Mouse (Mus musculus) T-helper 1 cell (primary cell): Measurements from ENCODE around the gene Ank3.

Experiments
- in situ Hi-C: fragments of 300-600 bp; cut with MboI, MseI; formaldehyde crosslinking; loops from one replicate; pipeline ENCODE4 v1.15.1; 2025; ENCODE audit warnings: high pct_unique_total_duplicates

Ank3 gene

DNA sequence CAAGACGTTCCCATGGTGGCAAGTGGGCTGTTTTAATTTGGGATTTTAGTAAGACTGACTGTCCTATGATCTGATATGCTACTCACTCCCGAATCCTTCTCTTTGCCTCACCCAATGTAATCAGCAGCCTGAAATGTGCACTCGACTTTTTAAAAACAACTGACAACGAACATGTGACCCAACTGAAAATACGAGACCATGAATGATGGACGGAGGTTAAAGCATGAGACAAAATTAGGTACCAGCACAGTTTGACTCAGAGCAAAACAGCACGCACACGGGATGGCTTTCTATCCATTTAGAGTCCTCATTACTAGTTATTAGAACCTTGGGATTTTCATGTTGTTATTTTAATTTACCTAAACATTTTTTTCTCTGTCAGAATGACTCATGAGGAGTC is 171.2 kb downstream of the Ank3 start:
- in situ Hi-C loops, result loop anchor here (5.0 kb wide), 1 partner anchor 98 kb away; no protein-coding TSS in a partner anchor

DNA sequence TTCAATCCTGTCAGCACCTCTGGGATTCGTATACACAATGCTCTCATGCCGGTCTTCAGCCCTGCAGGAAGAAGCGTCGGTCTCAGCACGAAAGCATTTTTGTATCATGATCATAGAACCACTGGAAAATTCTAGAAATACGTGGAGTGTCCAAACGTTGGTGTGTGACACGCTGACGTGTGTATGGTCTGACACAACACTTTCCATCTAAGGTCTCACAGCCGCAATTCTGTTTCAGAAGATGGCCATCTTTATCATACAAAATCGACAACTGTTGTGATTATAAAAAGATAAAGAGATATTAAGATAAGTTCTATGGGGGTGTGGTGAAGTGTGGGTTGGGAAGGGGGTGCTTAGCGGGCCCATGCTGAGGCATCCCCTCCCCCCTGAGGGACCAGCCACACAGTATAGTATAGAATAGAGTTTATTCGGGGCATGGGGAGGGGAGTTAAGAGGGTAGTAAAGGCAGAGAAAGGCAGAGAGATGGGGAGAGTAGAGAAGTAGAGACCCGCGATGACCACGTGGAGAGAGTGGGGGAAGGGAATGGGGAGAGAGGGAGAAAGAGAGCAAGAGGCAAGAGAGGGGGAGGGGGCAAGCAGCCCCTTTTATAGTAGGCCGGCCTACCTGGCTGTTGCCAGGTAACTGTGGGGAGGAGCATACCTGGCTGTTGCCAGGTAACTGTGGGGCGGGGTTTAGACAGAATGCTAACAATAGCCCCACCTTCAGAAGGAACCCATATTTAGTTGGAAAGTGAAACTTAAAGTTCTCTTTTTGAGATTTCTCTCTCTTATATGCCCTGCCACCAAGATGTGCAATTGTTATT is 172.1 kb downstream of the Ank3 start:
- in situ Hi-C loops, result no loop called here

- in situ Hi-C loops, result no loop called here
Measured at GRCm38 (mm10) chr10:69571422-69571821, 172.8 kb downstream of the Ank3 start.

DNA sequence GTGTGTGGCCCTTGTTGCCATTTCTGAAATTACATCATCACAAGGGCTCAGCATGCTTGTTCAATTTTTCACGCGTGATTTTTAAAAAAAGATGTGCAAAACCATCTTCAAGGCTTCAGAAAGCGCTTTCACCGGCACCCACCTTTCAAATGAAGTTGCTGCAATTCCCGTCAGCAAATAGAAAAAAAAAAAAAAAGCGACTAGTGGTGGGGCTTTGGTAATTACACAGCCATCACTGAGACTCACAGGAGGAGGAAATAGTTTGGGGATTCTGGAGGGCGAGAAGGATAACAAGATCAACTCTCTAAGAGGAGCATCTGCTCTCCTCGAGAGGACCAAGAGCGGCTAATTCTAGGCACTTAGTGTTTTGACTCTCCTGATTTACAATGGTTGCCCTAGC is 173.4 kb downstream of the Ank3 start:
- in situ Hi-C loops, result no loop called here

GRCm38 (mm10) chr10:69573054-69573453 is 174.5 kb downstream of the Ank3 start:
- in situ Hi-C loops, result no loop called here

DNA sequence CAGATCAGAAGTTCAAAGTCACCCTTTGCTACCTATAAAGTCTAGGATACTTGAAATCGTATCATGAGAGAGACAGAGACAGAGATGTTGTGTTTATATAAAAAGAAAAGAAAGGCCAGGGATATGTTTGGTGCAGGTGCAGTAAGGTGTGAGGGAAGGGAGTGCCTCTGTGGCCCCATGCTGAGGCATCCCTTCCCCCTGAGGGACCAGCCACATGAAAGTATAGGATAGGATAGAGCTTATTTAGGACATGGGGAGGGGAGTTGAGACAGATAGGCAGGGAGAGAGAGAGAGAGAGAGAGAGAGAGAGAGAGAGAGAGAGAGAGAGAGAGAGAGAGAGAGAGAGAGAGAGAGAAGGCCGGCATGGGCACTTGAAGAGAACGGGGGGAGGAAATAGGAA is 175.2 kb downstream of the Ank3 start:
- in situ Hi-C loops, result no loop called here

DNA sequence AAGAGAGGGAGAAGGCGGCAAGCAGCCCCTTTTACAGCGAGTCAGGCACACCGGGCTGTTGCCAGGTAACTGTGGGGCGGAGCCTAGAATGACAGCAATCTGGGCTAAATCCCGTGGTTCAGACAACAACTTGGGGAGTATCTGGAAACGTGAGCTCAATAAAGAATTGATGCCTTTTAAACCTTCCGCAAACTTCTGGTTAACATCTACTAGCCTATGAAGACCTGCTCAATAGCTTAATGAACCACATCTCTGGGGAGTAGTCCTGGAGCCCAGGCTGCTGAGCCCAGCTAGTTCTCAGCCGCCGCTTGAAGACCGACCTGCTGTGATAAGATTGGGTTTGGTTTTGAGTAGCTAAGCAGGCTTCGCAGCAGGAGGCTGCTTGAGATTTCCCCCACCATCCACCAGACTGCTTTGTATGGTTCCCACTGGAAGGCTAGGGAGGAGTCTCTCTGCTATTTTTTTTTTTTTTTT is 175.7 kb downstream of the Ank3 start:
- in situ Hi-C loops, result no loop called here

DNA sequence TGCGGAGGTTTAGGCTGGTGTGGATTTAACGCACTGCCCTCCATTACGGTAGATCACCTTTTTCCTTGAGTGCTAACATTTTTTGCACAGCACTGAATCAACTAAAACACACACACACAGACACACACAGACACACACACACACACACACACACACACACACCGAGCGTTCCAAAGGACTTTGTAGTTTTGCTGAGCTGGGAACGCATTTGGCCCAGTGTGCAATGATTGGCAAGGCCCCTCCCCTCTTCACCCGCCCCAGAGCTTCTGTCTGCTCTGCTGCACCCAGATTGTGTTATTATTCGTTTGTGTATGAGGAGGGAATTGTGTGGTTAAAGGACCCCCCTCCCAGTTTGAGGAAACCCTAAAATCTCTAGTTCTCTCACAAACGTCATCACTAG is 176.3 kb downstream of the Ank3 start:
- in situ Hi-C loops, result no loop called here

DNA sequence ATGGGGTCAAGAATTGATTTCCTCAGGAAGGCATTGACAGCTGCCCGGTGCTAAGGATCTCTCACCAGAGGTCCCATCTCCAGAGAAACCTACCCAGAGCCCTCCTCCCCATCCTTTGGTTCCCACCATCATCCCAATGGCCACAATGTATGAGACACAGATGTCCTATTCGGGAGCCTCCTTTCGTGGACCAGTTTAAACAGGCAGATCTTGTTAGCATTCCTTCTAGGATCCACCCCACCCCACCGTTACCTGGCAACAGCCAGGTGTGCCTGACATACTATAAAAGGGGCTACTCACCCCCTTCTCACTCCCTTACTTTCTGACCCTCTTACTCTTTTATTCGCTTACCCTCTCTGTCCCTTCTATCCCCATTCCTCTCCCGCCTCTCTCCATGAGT is 176.9 kb downstream of the Ank3 start:
- in situ Hi-C loops, result no loop called here

DNA sequence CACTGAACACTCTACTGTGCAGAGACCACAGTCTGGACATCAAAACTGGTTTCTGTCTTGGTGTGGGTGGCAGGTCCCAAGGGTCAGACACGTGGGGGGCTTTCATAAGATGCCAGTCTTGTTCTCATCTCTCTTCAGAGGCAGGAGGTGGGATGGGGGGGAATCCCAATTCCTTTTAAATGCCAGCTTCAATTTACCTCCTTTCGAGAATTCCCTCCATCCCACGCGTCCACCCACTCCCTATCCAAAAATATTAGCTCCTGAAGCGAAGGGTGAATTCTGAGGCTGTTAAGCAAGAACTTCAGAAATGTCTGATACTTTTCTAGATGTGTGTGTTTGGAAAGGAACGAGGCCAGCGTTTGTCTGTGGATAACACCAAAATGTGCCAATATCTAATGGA is 177.7 kb downstream of the Ank3 start:
- in situ Hi-C loops, result no loop called here

DNA sequence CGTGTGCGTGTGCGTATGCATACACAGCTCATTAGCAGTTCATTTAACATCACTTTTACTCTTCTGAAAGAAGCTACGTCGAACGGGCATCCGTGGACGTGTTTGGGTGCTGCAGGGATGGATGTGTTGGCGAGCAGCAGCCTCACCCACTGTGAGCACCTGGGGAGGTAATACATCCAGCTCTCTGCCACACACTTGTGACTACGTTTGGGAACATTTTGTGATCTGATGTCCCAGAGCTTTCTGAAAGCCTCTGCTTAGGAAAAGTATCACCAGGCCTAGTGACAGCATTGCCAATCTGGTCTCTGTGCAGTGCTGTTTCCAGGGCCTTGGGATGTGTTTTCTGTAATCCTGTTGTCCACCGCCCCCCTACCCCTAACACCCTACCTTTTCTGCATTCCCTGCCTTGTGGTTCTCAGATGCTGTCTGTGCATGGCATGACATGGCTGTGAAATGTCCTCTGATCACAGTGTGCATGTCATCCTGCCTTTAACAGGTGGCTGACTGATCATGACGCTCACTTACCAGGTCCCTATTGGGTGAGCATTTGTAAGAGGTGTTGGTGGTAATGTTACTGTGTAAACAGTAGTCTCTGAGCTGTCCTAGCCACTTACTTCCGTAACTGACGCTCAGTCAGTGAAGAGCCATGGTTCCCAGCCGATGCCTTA is 178.6 kb downstream of the Ank3 start:
- in situ Hi-C loops, result no loop called here

DNA sequence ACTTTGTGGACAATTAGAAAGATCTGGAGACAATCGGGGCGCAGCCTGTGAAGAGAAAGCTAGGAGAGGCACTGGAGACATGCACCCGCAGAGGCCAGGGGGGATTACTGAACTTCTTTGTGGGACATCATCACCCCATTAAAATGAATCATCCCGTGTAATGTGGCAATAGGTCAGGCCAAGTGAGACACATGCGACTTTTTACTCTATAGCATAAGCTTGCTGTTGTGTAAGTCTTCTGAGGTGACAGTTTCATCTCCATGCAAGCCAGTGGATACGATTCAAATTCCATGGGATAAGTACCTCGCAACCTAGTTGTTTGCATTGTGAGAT is 179.1 kb downstream of the Ank3 start:
- in situ Hi-C loops, result no loop called here

DNA sequence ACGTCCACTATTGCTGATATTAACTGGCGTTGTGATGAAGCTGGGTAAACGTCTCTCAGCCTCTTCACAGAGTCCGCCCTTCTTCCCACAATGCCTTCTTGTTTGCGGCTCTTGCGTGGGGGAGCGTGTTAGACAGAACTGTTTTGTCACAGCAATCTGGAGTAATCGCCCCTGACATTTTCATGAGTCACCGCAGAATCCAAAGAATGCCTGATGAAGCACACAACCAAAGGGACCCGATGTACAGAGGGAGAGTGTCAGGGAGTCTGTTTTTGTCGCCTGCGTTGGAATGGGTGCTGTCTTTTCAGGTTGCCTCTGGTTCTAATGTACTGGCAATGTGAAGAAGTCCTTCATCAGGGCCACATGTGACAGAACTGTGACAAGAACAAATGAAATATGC is 181.0 kb downstream of the Ank3 start:
- in situ Hi-C loops, result no loop called here

GRCm38 (mm10) chr10:69581525-69581924 is 183.0 kb downstream of the Ank3 start:
- in situ Hi-C loops, result no loop called here

DNA sequence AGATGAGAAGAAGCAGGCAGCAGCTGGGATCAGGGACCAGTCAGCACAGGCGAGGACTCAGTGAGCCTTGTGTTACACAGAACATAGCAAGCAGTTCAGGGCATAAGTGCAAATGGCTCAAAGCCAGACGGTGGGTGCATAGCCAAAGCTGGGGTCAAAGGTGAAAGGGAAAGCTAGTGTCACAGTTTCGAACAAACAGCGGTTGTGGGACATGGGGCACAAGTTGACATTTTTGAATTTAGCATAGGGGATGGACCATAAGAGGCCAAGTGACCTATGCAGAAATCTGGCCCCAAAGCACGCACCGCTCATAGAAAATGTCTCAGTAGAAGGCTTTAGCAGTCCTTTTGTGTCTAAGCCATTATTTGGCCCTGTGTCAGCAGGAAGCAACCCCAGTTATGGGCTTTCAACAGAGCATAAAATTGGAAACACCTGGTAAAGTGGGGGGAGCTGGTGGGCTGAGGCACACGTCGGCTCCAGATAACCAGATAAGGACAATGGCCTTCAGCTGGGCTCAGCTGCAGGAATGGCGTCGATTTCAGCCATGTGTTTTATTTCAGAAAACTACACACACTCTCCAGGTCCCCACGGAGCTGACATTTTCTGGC is 185.4 kb downstream of the Ank3 start:
- in situ Hi-C loops, result no loop called here

GRCm38 (mm10) chr10:69584566-69584965 is 186.0 kb downstream of the Ank3 start:
- in situ Hi-C loops, result no loop called here

DNA sequence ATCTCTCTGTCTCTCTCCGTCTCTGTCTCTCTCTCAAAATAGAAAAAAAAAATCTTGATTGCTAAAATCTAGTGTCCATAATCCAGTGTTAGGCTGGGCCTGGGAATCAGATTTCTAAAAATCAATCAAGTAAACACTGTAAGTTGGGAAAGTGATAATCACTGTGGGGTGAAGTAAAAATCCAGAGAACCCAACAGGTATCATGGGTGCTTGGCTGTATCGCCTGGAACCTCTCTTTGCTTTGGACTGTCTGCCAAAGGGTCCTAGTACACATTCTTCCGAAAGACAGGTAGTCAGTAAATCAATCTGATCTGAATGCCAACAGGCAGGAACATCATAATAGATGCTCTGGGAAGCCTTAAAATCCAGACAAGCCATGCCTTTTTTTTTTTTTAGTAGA is 186.7 kb downstream of the Ank3 start:
- in situ Hi-C loops, result no loop called here

GRCm38 (mm10) chr10:69594186-69595131 is 195.9 kb downstream of the Ank3 start:
- in situ Hi-C loops, result no loop called here

- in situ Hi-C loops, result no loop called here
Measured at GRCm38 (mm10) chr10:69595487-69595886, 196.9 kb downstream of the Ank3 start.

- in situ Hi-C loops, result no loop called here
Measured at GRCm38 (mm10) chr10:69601471-69601870, 202.9 kb downstream of the Ank3 start.

DNA sequence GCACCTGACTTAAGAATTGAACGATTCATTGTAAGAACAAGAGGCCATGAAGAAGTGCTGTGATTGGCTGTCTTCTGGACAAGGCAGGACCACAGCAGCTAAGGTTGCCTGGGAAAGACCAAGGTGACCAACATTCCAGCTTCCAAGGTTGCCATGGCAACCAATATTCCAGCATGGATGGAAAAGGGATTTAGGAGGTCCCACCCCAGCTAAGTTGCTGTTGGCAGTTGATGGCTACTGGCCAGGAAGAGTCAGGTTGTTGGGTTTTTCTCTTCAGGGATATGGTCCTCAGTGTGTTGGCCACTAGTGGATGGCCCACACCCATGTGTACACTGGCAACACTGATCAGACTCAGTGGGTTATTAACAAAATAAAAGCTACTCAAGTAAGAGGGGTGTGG is 204.1 kb downstream of the Ank3 start:
- in situ Hi-C loops, result no loop called here

GRCm38 (mm10) chr10:69604609-69605008 is 206.0 kb downstream of the Ank3 start:
- in situ Hi-C loops, result no loop called here
